Mouse (Mus musculus) embryonic fibroblast, embryonic 13.5 days (primary cell): ENCODE results near the gene Bad. TPM values are rescaled to one million over a fixed set of nuclear protein-coding genes. Genes with fewer than 3 reads are reported as not detected.

Experiments used
- H3K27ac ChIP-seq: 2 replicates; pipeline ENCODE4 v1.5.1; 2012; ENCODE audit warnings: low read length, control low read depth, inconsistent platforms; ENCODE audit not compliant: insufficient read depth
- H3K4me1 ChIP-seq: 2 replicates; pipeline ENCODE4 v1.6.1; 2011; ENCODE audit warnings: low read length; ENCODE audit not compliant: control insufficient read depth, insufficient read depth
- H3K4me3 ChIP-seq: 2 replicates; pipeline ENCODE4 v1.5.1; 2011; ENCODE audit warnings: mild to moderate bottlenecking, control low read depth, low read length; ENCODE audit not compliant: insufficient read depth
- CTCF ChIP-seq: IDR thresholded peaks from 2 replicates; pipeline ENCODE4 v1.5.1; 2011; ENCODE audit warnings: mild to moderate bottlenecking, control low read depth, low read length, moderate library complexity, borderline replicate concordance; ENCODE audit not compliant: insufficient read depth
- POLR2A ChIP-seq: IDR thresholded peaks from 2 replicates; pipeline ENCODE4 v1.6.1; 2011; ENCODE audit warnings: low read depth, mild to moderate bottlenecking, control low read depth, low read length, moderate library complexity
- polyA plus RNA-seq: library from polyadenylated mRNA; stranded (reverse); fragments of >200 nt; gene quantifications from 2 replicates; pipeline ENCODE4 v1.2.4, GENCODE M21; 2011; ENCODE audit warnings: low read depth; ENCODE audit not compliant: missing spikeins, insufficient read length

Bad gene
- polyA plus RNA-seq, 1 experiment: 31.0 TPM

DNA sequence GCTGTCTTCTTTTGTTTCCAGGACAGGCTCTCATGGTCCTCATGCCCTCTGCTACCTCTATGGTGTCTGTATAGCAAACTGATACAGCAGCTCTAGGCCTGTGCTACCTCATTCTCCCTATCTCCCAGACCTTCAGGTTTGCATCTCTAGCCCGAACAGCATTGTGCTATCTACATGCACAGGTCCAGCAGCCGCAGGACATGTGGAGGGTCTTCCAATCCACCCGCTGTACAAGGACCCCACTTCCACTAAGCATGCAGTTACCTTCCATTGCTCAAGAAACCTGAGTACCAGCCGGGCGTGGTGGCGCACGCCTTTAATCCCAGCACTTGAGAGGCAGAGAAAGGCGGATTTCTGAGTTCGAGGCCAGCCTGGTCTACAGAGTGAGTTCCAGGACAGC, 27.1 kb upstream of the Bad start:
- Histone ChIP-seq H3K4me3 (no peak overlapping the region), H3K4me1 (peaks cover 2% of the 10 kb centered on the region; the same call in 1 of the 2 replicates), H3K27ac (no peak overlapping the region)
- TF ChIP-seq POLR2A: no peak
- TF ChIP-seq CTCF: no peak

DNA sequence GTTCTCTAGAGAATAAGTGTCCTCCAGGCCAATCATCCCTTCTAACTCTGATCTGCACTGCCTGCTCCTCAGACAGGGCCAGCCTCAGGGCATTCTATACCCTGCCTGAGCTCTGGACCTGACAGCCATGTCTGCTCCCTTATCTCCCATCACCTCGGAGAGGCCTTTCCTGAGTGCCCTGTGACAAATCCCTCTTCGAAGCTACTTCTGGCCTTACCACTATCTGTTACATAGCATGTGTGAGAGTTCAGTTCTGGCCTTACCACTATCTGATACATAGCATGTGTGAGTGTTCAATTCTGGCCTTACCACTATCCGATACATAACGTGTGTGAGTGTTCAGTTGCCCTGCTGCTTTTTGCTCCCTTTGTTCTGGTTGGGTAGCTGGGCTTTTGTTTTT, 26.4 kb upstream of the Bad start:
- H3K4me1 ChIP-seq: peaks cover 5% of the 10 kb centered on the region; the same call in 1 of the 2 replicates
- H3K27ac ChIP-seq: no peak overlapping the region
- H3K4me3 ChIP-seq: no peak overlapping the region
- TF ChIP-seq CTCF (no peak), POLR2A (no peak)

DNA sequence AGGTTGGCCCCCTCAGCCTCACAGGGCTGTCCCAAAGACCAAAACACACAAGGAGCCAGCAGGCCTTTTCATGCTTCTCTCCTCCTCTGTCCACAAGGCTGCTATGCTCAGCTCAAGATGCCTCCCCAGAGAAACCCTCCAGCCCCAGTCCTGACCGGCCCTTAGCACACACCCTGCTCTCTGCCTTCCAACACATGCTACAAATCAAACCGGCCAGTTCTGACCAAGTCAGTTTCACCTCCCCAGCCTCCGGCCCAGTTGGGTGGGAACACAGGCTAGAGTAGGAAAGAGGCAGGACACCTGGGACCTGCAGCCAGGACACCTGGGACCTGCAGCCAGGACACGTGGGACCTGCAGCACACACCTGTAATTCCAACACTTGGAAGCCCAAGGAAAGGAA, 25.2 kb upstream of the Bad start:
- Histone ChIP-seq H3K4me3 (no peak overlapping the region), H3K27ac (no peak overlapping the region), H3K4me1 (peaks cover 8% of the 10 kb centered on the region; the same call in 1 of the 2 replicates)
- TF ChIP-seq POLR2A (no peak), CTCF (no peak)

DNA sequence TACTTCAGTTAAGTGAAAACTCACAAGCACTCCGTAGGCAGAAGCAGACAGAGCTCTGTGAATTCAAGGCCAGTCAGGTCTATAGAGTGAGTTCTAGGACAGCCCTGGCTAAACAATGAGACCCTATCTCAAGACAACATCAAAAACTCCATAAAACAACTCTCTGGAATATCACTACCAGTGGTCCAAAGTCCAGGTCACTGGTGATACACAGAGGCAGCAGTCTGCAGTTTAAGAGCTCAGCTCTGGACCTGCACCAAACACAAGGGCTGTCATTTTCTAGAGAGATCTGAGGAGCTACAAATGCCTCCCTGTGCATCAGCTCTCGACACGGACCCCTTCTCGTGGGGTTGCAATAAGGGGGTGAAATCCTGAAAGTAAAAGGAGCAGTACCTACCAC, 23.3 kb upstream of the Bad start:
- no peak for TF ChIP-seq POLR2A
- TF ChIP-seq CTCF: no peak
- Histone ChIP-seq H3K4me1 (peaks cover 11% of the 10 kb centered on the region; the same call in 1 of the 2 replicates), H3K4me3 (no peak overlapping the region), H3K27ac (no peak overlapping the region)

DNA sequence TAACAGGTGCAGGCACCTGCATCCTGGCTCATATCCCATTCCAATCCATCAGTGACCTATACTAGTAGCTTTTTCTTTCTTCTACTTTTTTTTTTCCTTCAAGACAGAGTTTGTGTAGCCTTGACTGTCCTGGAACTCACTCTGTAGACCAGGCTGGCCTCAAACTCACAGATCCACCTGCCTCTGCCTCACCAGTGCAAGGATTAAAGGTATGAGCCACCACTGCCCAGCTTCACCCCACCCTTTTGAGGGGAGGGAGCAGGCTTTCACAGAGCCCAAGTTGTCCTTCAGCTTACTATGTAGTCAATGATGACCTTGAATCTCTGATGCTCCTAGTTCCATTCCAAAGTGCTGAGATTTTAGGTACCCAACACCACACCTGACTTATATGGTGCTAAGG, 22.2 kb upstream of the Bad start:
- Histone ChIP-seq H3K4me3 (no peak overlapping the region), H3K27ac (no peak overlapping the region), H3K4me1 (peaks cover 11% of the 10 kb centered on the region; the same call in 1 of the 2 replicates)
- TF ChIP-seq POLR2A (no peak), CTCF (no peak)

DNA sequence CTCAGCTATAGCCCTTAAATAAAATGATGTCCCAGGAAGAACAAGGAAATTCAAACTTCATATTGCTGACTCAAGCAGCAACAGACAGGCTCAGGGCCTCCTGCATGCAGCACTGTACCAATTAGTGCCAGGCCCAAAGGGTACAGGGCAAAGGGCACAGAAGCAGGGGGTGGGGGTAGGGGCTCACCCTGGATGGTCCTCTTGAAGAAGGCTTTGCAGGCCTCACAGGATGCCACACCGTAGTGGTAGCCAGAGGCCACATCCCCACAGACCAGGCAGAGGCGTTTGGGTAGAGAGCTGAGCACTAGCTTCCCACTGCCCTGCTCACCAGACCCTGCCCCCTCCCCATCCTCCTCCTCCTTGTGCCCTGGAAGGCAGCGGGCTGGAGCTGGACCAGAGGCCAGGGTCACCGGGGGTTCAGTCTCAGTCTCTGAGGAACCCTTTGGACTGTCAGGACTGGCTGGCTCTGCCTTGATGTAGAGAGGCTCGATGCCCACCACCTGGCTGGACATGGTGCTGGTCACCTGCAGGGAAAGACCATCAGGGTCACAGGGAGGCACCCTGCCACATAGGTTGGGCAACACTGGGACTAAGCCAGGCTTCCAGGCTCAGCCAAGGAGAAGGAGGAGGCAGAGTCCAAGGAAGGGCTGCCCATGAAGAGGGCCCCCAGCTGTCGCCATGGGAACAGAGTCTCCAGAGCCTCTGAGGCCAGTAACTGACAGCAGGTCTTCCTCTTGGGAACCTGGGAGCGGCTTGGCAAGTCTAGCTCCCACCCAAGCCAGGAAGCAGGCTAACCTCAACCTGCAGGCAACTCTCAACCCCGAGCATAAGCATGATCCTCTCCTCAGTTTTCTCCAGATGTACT, 21.6 kb upstream of the Bad start:
- no peak for TF ChIP-seq POLR2A
- no peak for TF ChIP-seq CTCF
- Histone ChIP-seq H3K27ac (no peak overlapping the region), H3K4me3 (peak overlapping the region; percentile 84), H3K4me1 (peaks cover 11% of the 10 kb centered on the region; the same call in 1 of the 2 replicates)

DNA sequence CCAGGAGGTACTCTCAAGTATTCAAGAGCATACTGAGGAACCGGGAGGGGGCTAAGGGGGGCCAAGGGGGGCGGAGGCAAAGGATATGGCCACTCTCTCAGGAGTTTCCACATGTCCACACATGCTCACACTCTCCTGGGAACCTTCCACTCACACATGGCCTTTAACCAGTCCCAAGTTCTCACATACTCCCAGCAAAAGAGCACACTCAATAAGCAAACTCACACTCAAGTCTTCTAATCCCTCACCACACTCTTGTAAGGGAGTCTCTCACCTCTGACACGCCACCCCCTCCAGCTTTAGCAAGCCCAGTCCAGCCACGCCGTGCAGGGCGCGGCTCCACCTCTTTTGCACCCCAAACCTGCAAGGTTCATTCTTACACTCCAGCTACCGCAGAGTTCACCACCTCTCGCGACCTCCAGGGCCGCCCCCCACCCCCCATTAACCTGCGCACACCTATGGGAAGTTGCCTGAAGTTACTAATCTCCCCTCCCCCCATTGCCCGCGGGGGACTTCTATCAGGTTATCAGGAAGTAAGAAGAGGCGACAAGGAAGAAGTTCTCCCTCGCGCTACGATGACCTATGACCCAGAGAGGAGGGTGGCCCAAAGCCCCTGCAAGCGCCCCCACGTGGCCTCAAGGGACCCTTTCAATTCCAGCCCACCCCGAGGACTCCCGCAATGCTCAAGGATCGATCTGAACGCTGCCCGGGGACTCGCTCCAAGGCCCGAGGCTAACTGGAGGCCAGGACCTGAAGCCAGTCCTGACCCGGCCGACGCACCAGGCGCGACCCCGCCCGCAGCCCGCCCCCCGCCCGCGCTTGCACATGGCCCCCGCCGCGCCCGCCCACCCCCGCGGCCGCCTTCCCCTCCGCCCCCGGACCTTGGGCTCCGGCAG, 20.7 kb upstream of the Bad start:
- Histone ChIP-seq H3K4me1 (peaks cover 11% of the 10 kb centered on the region; the same call in 1 of the 2 replicates), H3K27ac (peak overlapping the region; percentile 37), H3K4me3 (peak overlapping the region; percentile 84)
- TF ChIP-seq CTCF (no peak), POLR2A (peak; percentile 55)

DNA sequence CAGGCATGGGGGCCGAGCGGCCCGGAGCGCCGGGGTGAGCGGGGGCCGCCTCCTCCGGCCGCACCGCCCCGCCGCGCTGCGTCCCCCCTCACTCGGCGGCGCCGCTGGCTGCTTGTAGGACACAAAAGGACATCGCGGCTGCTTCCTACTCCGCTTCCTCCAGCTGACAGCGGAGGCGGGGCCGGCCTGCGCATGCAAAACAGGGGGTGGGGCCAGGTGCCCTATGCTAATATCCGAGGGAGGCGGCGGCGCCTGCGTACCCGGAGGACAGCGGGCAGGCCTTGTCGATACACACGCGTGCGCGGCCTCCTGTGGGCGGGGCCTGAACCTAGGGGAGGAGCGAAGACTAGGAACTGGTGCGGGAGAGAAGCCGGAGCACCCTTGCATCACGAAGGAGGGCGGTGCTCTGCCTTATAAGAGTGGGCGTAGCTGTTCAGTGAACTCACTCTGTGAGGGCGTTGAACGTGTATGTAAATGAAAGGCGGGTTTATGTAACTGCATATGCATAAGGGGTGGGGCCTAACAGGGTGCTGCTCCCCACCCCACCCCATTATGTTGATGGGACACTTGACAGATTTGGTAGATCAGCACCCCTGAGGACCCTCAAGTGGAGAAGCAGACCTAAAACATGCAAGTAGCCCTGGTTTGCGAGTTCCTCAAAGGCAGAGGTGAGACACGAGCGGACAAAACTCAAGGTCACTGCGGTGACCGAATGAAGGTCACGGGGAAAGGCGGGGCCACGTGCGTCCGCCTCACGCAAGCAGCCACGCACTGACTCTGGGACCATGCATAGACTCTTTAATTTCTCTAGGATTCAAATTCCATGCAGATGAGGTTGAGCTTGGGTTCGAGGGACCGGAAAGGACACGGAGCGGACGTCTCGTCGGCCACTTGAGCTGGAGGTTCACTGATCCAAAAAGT, 19.8 kb upstream of the Bad start, which contains the start of gene Esrra:
Gene Esrra (minus strand): TSS at position 167 of the 921 bp plus-strand sequence.
- Histone ChIP-seq H3K4me1 (peaks cover 11% of the 10 kb centered on the region; the same call in 1 of the 2 replicates), H3K27ac (peak within 1 kb of the TSS; percentile 37), H3K4me3 (peak within 1 kb of the TSS; percentile 84)
- TF ChIP-seq POLR2A: peak; percentile 33
- no peak for TF ChIP-seq CTCF
